Mouse (Mus musculus): ENCODE measurements around the gene Fmnl2. TPM values are rescaled to one million over a fixed set of nuclear protein-coding genes. Genes with fewer than 3 reads are reported as not detected.

The Fmnl2 gene
- polyA plus RNA-seq, 1 experiment: 1.3 TPM

DNA sequence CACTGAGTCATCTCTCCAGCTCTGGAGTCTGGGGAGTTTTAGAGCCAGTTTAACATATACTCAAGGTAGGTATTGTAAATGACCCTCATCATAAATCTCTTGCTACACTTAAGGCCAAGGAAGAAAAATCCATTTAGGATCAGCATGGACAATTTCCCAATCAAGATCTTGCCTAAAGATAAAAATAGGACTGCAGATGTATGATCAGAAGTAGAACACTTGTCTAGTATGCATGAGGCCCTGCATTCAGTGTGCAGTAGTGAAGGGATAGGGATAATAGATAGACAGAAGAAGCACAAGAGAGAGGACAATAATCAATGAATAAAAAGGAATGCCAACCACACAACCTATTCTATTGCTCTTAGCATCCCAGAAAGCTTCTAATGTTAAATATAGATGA, 322.2 kb downstream of the Fmnl2 start:
- no peak overlapping the region for H3K4me3 ChIP-seq (ENCODE audit: control insufficient read depth, low read depth, low read length)
- TF ChIP-seq CTCF (IDR thresholded peaks at IDR 0.05; ENCODE audit: control insufficient read depth, insufficient read depth, insufficient replicate concordance, low read depth, low read length) (no peak), POLR2A (IDR thresholded peaks at IDR 0.05; ENCODE audit: control insufficient read depth, low read depth, low read length) (no peak)
- H3K27me3 ChIP-seq (ENCODE audit: control insufficient read depth, insufficient read depth, low read length): no peaks in the 10 kb centered on the region
- no peaks in the 10 kb centered on the region; the same call in 1 of the 2 replicates for H3K36me3 ChIP-seq (ENCODE audit: control insufficient read depth, insufficient read depth, low read length)
- H3K4me1 ChIP-seq (ENCODE audit: control insufficient read depth, insufficient read depth, low read length): no peaks in the 10 kb centered on the region
- H3K27ac ChIP-seq (ENCODE audit: control insufficient read depth, insufficient read depth, low read depth, low read length): no peak overlapping the region

Other genes starting within 250 kb of the Fmnl2 start
- gene Cacnb4, start 181.0 kb upstream of the Fmnl2 start, polyA plus RNA-seq (2012; rRNA removed): 0.68 and 0.97 TPM in 2 replicates
- 20.5 and 21.2 TPM in 2 replicates for gene Stam2, start 115.6 kb upstream of the Fmnl2 start, polyA plus RNA-seq (2012; rRNA removed)

Measured in testis, adult 2 months (tissue).